Mouse (Mus musculus): ENCODE results near the gene Fam163b. TPM values are rescaled to one million over a fixed set of nuclear protein-coding genes. Genes with fewer than 3 reads are reported as not detected.

Gene Fam163b
- polyA plus RNA-seq, 1 experiment from 2014 or later: 0.31 TPM

DNA sequence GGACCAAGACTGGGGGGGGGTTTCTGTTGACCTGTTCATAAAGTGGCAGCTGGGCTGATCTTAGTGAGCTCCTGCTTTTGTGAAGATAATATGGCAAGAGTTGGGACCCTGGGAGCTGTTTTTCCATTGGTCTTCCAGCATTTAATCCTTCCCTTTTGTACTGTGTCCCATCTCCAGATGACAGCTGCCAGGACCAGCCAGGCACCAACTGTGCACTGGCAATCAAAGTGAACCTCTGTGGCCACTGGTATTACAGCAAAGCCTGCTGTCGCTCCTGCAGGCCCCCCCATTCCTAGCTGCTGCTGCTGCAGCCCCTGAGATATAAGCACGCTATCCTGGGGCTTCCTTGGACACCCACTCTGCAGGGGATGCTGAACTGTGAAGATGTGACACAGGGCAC is 34.1 kb downstream of the Fam163b start:
- H3K27me3 ChIP-seq: peaks cover 4% of the 10 kb centered on the region; the same call in 1 of the 2 replicates
- H3K9ac ChIP-seq: no peak overlapping the region
- no peak overlapping the region for H3K4me2 ChIP-seq (replicated peaks)
- H3K36me3 ChIP-seq: no peaks in the 10 kb centered on the region
- H3K9me3 ChIP-seq (replicated peaks): no peaks in the 10 kb centered on the region
- no peak overlapping the region for H3K4me3 ChIP-seq (replicated peaks)
- no peak overlapping the region for H3K27ac ChIP-seq (replicated peaks)
- 75% methylated on average over 2 of the region's 2 CpGs for WGBS
- ATAC-seq (ENCODE audit: insufficient number of reproducible peaks, low FRiP score, low TSS enrichment, low read depth): no peak
- peaks cover 13% of the 10 kb centered on the region; the same call in 1 of the 2 replicates for H3K4me1 ChIP-seq

DNA sequence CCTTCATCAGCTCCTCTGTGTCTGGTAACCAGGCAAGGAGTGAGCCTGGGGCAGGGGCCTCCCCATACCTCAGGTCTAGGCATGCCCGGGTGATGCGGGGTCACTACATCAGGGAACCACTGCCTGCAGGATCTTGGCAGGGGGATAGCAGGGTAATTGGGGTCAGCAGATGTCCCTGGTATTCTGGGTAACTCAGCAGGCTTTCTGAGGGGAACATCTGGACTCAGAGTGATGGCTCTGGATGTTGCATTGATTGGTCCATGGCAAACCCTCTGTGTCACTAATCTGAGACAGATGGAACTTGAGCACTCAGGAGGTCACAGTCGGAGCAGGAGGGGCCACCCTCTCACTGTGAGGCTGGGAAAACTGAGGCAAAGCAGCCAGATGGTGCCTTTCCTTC is 35.5 kb downstream of the Fam163b start:
- 31% methylated on average over 3 of the region's 3 CpGs for WGBS
- Histone ChIP-seq H3K9ac (no peak overlapping the region), H3K27me3 (peaks cover 4% of the 10 kb centered on the region; the same call in 1 of the 2 replicates), H3K4me1 (peaks cover 13% of the 10 kb centered on the region; the same call in 1 of the 2 replicates), H3K36me3 (no peaks in the 10 kb centered on the region), H3K4me2 (replicated peaks) (no peak overlapping the region), H3K4me3 (replicated peaks) (no peak overlapping the region), H3K9me3 (replicated peaks) (no peaks in the 10 kb centered on the region), H3K27ac (replicated peaks) (no peak overlapping the region)
- ATAC-seq (ENCODE audit: insufficient number of reproducible peaks, low FRiP score, low TSS enrichment, low read depth): no peak

DNA sequence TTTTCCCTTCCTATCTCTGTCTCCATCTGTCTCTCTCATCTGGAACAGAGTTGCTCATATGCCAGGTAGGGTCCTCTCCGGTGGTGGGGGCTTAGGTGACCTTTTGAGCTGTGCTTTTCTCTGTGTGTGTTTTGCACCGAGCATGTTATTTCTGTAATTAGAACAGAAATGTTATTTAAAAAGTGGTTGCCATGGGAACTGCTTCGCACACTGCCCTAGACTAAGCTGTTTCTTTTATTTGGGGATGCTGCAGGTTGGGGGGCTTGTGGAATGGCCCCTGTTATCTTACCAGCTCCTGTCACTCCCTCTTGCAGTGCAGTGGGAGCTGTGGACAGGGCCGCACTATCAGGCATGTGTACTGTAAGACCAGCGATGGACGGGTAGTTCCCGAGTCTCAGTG is 38.7 kb downstream of the Fam163b start:
- H3K9ac ChIP-seq: no peak overlapping the region
- no peak for ATAC-seq (ENCODE audit: insufficient number of reproducible peaks, low FRiP score, low TSS enrichment, low read depth)
- no peak overlapping the region for H3K4me3 ChIP-seq (replicated peaks)
- H3K4me2 ChIP-seq (replicated peaks): no peak overlapping the region
- no peaks in the 10 kb centered on the region for H3K36me3 ChIP-seq
- WGBS: 61% methylated on average over 7 of the region's 7 CpGs
- no peaks in the 10 kb centered on the region for H3K9me3 ChIP-seq (replicated peaks)
- peaks cover 13% of the 10 kb centered on the region; the same call in 1 of the 2 replicates for H3K4me1 ChIP-seq
- peaks cover 4% of the 10 kb centered on the region; the same call in 1 of the 2 replicates for H3K27me3 ChIP-seq
- no peak overlapping the region for H3K27ac ChIP-seq (replicated peaks)

DNA sequence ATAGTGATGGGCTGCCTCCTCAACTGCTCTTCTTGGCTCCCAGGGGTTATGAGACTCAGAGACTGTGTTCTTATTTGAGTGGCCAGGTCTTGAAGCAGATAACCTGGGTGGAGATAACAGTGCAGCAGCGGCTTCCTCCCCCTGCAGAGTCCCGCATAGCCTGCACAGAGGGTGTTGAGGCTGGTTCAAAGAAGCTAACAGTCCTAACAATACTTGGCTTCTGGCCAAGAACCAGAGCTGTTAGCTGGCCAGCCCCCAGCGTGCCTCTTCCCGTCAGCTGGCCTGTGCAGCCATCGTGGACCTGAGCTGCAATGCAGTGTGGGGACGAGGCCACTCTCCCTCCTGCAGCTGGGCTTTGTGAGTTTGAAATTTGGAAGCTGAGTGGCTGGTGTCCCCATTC is 44.5 kb downstream of the Fam163b start:
- H3K36me3 ChIP-seq: no peaks in the 10 kb centered on the region
- H3K4me1 ChIP-seq: peaks cover 25% of the 10 kb centered on the region
- H3K4me2 ChIP-seq (replicated peaks): no peak overlapping the region
- ATAC-seq (ENCODE audit: insufficient number of reproducible peaks, low FRiP score, low TSS enrichment, low read depth): 0 out of 2 replicates have a peak, but pooled peaks have one; percentile 44
- H3K27ac ChIP-seq (replicated peaks): 0 out of 2 replicates have a peak overlapping the region, but pooled peaks have one; percentile 44
- WGBS: 22% methylated on average over 6 of the region's 6 CpGs
- H3K9me3 ChIP-seq (replicated peaks): no peaks in the 10 kb centered on the region
- no peak overlapping the region for H3K9ac ChIP-seq
- no peaks in the 10 kb centered on the region for H3K27me3 ChIP-seq
- no peak overlapping the region for H3K4me3 ChIP-seq (replicated peaks)

DNA sequence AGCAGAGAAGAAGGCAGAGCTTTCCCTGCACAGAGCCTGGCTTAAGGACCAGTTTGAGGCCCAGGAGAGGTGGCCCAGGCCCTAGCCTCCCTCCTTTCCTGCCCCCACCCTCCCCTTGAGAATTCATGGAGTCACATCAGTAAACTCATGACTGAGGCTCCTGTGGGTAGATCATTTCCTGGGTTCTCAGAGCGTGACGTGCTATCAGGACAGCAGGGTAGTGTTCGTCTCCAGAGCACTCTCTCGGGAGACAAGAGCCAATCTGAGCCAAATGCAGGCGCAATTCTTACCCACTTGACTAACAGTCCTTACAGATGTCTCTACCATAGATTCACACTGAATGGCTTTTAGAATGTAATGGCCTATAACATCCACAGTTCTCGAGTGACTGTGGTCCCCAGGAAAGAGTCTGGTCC is 45.0 kb downstream of the Fam163b start:
- Histone ChIP-seq H3K9ac (no peak overlapping the region), H3K27ac (replicated peaks) (0 out of 2 replicates have a peak overlapping the region, but pooled peaks have one; percentile 60), H3K4me3 (replicated peaks) (no peak overlapping the region), H3K4me2 (replicated peaks) (no peak overlapping the region), H3K27me3 (no peaks in the 10 kb centered on the region), H3K4me1 (peaks cover 25% of the 10 kb centered on the region), H3K9me3 (replicated peaks) (no peaks in the 10 kb centered on the region), H3K36me3 (no peaks in the 10 kb centered on the region)
- WGBS: 54% methylated on average over 6 of the region's 6 CpGs
- no peak for ATAC-seq (ENCODE audit: insufficient number of reproducible peaks, low FRiP score, low TSS enrichment, low read depth)

DNA sequence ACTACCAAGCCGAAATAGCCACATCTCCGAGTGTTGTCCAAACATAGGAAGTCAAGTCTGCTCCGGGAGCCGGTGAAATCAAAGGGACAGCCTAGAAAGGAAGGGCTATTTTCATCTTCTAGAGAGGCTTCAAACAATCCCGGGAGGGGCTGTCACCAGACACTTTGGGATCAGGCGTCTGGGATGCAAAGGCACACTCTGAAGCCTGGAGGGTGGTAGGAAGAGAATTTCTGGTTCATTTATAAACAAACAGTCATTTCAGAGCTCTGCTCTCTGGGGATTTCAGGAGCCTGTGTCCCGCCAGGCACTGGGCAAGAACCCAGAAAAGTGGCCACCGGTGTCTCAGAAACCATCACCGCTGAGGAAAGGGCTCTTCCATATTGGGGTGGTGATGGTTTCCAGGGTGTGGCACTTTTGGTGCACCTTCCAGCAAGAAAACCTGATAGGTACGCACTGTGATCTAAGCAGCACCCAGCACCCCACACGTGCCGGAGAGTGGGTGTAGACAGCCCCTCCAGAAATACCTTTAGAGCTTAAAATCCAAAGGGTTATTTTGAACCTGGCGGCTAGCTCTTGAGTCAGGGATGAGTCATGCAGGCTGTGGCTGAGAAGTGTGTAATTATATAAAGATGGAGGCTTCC is 45.8 kb downstream of the Fam163b start:
- Histone ChIP-seq H3K4me3 (replicated peaks) (no peak overlapping the region), H3K36me3 (no peaks in the 10 kb centered on the region), H3K4me1 (peaks cover 25% of the 10 kb centered on the region), H3K9ac (no peak overlapping the region), H3K27ac (replicated peaks) (peak overlapping the region; percentile 60; the same call in 1 of the 2 replicates), H3K9me3 (replicated peaks) (no peaks in the 10 kb centered on the region), H3K27me3 (no peaks in the 10 kb centered on the region), H3K4me2 (replicated peaks) (no peak overlapping the region)
- no peak for ATAC-seq (ENCODE audit: insufficient number of reproducible peaks, low FRiP score, low TSS enrichment, low read depth)
- WGBS: 40% methylated on average over 13 of the region's 13 CpGs

DNA sequence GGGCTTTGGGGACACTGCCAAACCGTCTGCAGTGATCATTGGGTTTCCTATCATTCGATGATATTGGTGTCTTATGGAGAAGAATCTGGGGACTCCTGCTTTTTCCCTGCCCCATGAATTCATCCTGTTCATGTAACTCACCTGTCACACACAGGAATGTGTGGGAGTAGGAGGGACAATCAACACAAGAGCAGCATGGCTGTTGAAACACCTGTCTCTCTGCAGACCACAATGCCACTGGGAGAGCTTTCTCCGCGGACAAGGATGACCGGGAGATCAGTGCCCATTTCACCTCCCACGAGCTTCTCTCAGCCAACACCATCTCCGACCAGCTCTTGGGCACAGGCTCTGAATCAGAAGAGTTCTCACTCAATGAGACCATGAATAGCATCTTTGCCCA is 47.1 kb downstream of the Fam163b start:
- no peak for ATAC-seq (ENCODE audit: insufficient number of reproducible peaks, low FRiP score, low TSS enrichment, low read depth)
- no peak overlapping the region for H3K4me2 ChIP-seq (replicated peaks)
- H3K9ac ChIP-seq: no peak overlapping the region
- 85% methylated on average over 7 of the region's 7 CpGs for WGBS
- H3K4me3 ChIP-seq (replicated peaks): no peak overlapping the region
- H3K27me3 ChIP-seq: no peaks in the 10 kb centered on the region
- no peaks in the 10 kb centered on the region for H3K9me3 ChIP-seq (replicated peaks)
- H3K36me3 ChIP-seq: no peaks in the 10 kb centered on the region
- H3K27ac ChIP-seq (replicated peaks): no peak overlapping the region
- peaks cover 25% of the 10 kb centered on the region for H3K4me1 ChIP-seq

DNA sequence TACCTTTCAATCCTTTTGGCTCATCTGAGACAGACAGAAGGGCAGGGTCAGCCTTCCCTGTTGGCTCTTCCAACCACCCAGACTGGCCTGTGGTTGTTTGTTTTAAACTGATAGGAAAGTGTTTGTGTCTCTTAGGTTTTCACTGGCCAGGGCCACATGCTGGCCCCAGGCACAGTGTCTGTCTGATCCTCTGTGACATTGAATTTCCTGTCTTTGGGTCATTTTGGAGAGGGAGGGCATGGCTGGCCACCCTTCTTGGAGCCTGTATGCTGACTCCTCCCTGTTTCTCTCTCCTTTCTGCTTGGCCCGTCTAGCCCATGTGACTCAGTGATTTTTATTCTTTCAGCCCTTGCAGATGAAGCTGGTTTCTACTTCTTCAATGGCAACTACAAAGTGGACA is 53.1 kb downstream of the Fam163b start:
- Histone ChIP-seq H3K36me3 (no peaks in the 10 kb centered on the region), H3K4me2 (replicated peaks) (no peak overlapping the region), H3K27ac (replicated peaks) (no peak overlapping the region), H3K4me1 (peaks cover 22% of the 10 kb centered on the region), H3K4me3 (replicated peaks) (no peak overlapping the region), H3K9ac (no peak overlapping the region), H3K27me3 (no peaks in the 10 kb centered on the region), H3K9me3 (replicated peaks) (no peaks in the 10 kb centered on the region)
- WGBS: 45% methylated on average over 1 of the region's 1 CpGs
- ATAC-seq (ENCODE audit: insufficient number of reproducible peaks, low FRiP score, low TSS enrichment, low read depth): no peak

DNA sequence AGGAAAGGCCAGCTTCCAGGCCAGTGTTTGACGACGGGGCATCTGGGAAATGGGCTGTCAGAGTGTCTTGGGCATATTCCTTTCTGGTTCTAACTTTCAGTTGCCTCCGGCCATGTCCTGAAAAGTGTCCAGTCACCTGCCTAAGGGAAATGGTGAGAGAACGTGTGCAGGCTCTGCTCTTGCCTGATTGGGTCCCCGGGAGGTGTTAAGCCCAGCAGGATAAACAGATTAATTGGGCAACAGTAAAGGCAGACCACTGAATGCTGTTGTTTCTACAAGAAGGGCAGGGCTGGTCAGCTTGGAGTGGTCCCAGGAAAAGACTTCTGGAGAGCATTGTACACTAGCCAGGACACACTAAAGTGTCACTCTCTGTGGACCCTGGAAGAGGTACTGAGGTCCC is 53.6 kb downstream of the Fam163b start:
- Histone ChIP-seq H3K4me2 (replicated peaks) (no peak overlapping the region), H3K27me3 (no peaks in the 10 kb centered on the region), H3K36me3 (no peaks in the 10 kb centered on the region), H3K27ac (replicated peaks) (0 out of 2 replicates have a peak overlapping the region, but pooled peaks have one; percentile 41), H3K9ac (no peak overlapping the region), H3K9me3 (replicated peaks) (no peaks in the 10 kb centered on the region), H3K4me1 (peaks cover 22% of the 10 kb centered on the region), H3K4me3 (replicated peaks) (no peak overlapping the region)
- WGBS: 71% methylated on average over 5 of the region's 5 CpGs
- no peak for ATAC-seq (ENCODE audit: insufficient number of reproducible peaks, low FRiP score, low TSS enrichment, low read depth)

DNA sequence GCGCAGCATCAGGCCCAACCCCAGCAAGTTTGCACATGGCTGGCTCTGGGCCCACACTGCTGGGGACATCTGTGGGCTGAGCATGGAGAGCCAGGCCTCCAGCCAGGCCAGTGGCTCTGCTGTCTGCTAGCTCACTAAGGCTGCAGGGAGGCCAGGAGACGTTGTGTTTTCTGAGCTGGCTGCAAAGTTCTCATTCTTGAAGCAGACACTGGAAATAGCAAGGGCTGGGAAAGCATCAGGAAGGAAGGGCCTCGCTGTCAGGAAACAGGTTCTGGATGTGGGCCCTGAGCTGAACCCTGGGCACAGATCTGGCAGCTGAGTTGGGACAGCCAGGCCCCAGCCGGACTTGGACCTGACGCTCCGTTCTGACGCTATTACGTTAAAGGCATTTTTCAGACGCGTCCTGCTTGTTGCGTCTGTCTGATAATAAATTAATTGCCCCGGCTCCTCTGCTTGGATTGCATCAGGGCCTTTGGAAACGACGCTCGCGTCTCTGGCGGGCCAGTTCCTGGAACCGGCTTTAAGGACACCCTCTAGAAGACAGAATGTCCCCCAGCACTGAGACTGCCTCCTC is 54.1 kb downstream of the Fam163b start:
- WGBS: 60% methylated on average over 18 of the region's 18 CpGs
- 0 out of 2 replicates have a peak, but pooled peaks have one; percentile 22 for ATAC-seq (ENCODE audit: insufficient number of reproducible peaks, low FRiP score, low TSS enrichment, low read depth)
- Histone ChIP-seq H3K27me3 (no peaks in the 10 kb centered on the region), H3K4me3 (replicated peaks) (no peak overlapping the region), H3K9me3 (replicated peaks) (no peaks in the 10 kb centered on the region), H3K9ac (no peak overlapping the region), H3K36me3 (no peaks in the 10 kb centered on the region), H3K27ac (replicated peaks) (peak overlapping the region; percentile 41; the same call in 1 of the 2 replicates), H3K4me1 (peaks cover 22% of the 10 kb centered on the region), H3K4me2 (replicated peaks) (no peak overlapping the region)

DNA sequence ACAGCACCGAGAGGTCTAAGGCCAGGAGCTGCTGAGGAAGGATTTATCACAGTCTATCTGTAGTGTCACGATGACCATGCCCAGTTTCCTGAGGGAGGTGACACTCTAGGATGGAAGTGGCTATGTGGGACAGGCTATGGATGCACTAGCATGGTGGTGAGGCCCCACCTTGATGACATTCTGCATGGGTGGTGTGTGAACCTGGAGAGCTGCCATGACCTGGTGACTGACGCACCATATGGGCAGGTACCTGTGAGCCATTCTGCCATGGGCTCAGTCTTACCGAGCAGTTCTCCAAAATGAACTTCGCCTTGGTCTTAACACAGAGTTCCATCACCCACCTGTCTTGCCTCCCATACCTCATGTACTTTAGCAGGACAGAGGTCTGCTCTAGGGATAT is 54.7 kb downstream of the Fam163b start:
- Histone ChIP-seq H3K36me3 (no peaks in the 10 kb centered on the region), H3K9ac (no peak overlapping the region), H3K4me1 (peaks cover 22% of the 10 kb centered on the region), H3K27me3 (no peaks in the 10 kb centered on the region), H3K4me2 (replicated peaks) (no peak overlapping the region), H3K9me3 (replicated peaks) (no peaks in the 10 kb centered on the region), H3K27ac (replicated peaks) (no peak overlapping the region), H3K4me3 (replicated peaks) (no peak overlapping the region)
- ATAC-seq (ENCODE audit: insufficient number of reproducible peaks, low FRiP score, low TSS enrichment, low read depth): no peak
- WGBS: 87% methylated on average over 5 of the region's 5 CpGs
